Mouse (Mus musculus): ENCODE data around the gene Ctnna3. TPM values are rescaled to one million over a fixed set of nuclear protein-coding genes. Genes with fewer than 3 reads are reported as not detected.
"Not testable (repeated sequence)": the region's sequence is repeated elsewhere in the genome, so short reads cannot be mapped to it uniquely, and the experiment has no call there.

Ctnna3 gene
- total RNA-seq, 1 experiment from 2014 or later = not detected

DNA sequence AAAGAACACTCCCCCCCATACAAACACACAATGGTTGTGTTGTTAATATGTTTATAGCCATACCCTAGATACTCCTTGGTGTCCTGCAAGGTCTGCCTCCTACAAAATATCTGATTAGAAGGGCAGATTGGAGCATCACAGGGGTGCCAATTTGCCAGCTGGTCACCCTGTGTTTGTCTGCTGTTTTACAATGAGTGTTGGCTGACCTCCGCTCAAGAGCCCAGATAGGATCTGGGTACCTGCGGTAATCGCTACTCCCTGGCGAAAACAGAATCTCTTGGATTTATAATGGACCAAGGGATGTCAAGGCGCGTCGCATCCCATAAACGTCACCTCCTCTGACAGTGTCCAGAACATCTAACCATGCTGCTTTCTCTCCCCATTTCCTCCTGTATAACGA, 1457.0 kb downstream of the Ctnna3 start:
- ATAC-seq (ENCODE audit: extremely low read depth, insufficient number of reproducible peaks, low FRiP score, poor library complexity, severe bottlenecking) = no peak

DNA sequence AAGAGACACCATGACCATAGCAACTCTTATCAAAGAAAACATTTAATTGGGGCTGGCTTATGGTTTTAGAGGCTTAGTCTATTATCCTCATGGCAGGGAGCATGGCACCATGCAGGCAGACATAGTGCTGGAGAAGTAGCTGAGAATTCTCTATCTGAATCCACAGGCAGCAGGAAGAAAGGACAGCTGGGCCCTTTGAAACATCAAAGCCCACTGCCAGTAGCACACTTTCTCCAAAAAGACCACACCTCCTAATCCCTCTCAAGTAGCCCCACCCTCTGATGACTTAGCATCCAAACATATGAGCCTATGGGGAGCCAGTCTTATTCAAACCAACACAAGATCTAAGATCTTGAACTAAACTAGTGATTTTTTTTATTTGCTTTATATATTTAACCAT, 1462.6 kb downstream of the Ctnna3 start:
- ATAC-seq (ENCODE audit: extremely low read depth, insufficient number of reproducible peaks, low FRiP score, poor library complexity, severe bottlenecking) = no peak

DNA sequence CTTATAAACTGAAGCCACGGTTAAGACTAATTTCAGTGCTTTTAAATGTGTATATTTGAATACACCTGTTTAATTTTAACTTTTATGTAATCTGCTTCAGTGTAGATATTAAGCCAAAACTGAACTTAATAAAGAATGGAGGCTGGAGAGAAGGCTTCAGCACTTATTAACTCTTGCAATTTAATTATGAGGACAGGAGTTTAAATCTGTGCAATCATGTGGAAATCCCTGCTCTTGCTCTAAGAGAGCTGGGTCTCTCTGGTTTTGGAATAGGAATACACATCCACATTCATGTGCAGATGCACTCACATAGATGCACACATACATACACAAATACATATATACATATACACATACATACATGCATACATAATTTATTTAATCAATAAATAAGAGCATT, 1468.8 kb downstream of the Ctnna3 start:
- no peak for ATAC-seq (ENCODE audit: extremely low read depth, insufficient number of reproducible peaks, low FRiP score, poor library complexity, severe bottlenecking)

DNA sequence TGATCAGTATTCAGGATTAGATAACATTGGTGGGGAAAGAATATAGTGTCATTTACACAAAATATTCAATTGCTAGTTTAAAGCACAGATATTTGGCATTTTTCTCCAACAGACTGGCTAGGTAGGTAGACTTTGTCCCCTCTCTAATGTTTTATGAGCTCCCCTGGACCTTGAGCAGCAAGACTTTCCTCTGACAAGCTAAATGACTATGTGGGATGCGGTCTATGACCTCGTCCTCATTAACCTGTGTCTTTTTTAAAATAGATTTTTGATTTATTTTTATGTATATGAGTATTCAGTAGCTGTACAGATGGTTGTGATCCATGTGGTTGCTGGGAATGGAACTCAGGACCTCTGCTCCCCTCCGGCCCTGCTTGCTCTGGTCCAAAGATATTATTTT, 1471.8 kb downstream of the Ctnna3 start:
- no peak for ATAC-seq (ENCODE audit: extremely low read depth, insufficient number of reproducible peaks, low FRiP score, poor library complexity, severe bottlenecking)

DNA sequence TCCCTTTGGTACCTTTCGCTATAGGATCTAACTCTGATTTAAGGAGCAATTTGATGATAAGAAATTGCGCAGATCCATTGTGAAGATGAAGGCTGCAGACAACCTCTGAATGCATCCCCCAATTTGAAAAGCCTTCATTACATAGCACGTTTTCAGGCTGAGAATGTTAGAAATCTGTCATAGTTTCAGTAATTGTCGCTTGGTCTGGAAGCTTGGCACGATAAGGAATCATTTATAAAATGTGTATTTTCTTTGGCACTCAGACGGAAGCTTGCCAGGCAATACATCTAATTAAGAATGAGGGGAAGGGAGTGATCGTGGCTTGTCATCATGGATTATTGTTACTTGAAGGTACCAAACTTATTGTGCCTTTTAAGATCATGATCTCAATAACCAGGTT, 1511.1 kb downstream of the Ctnna3 start:
- no peak for ATAC-seq (ENCODE audit: extremely low read depth, insufficient number of reproducible peaks, low FRiP score, poor library complexity, severe bottlenecking)

DNA sequence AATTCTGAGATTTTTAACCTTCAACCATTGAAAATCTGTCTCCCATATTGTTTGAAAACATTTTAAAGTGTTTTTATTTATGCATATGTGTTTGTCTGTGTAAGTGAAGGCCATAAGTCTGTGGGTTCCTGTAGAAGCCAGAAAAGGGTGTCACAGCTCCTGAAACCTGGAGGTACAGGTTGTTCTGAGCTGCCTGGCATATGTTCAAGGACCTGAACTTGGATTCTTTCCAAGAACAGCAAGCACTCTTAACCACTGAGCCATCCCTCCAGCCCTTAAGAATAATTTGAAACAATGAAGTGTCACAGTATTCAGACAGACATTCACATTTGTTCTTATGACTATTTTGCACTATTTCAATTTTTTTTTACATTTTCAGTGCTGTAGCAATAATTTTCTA, 1528.5 kb downstream of the Ctnna3 start:
- no peak for ATAC-seq (ENCODE audit: extremely low read depth, insufficient number of reproducible peaks, low FRiP score, poor library complexity, severe bottlenecking)

DNA sequence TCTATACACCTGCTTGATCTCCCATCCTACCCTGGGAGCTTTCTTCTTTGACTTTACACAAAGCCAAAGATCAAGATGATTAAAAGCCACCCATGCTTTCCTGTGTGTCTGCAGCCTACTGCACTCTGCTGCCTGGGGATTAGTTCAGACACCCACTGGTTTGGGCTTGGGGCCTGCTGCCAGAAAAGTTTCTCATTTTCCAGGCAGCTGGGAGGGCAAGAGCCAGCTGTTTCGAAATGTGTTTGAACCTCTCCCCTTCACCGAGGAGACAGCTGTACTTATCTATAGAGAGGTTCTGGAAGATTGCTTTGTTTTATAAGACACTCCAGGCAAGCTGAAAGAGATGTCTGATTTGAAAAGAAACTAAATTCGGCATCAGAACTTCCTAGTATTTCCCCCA, 1563.0 kb downstream of the Ctnna3 start:
- ATAC-seq (ENCODE audit: extremely low read depth, insufficient number of reproducible peaks, low FRiP score, poor library complexity, severe bottlenecking) = no peak

DNA sequence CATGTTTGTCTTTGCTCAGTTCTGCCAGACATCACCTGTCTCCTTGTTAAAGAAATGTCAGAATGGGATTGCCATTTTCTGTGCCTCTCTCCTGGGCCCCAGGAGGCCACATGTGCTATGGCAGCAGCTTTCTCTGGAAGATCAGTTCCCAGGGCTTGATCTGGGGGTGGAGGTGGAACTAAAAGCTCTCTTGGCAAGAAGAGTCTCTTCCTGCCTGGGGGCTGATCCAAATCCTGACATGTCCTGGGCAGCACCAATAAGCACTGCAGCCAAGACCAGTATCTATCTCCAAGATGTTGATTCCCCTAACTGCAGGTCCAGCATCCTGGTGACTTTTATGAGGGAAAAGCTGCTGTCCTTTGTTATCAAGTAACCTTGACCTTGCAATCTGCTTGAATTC, 1583.6 kb downstream of the Ctnna3 start:
- no peak for ATAC-seq (ENCODE audit: extremely low read depth, insufficient number of reproducible peaks, low FRiP score, poor library complexity, severe bottlenecking)

DNA sequence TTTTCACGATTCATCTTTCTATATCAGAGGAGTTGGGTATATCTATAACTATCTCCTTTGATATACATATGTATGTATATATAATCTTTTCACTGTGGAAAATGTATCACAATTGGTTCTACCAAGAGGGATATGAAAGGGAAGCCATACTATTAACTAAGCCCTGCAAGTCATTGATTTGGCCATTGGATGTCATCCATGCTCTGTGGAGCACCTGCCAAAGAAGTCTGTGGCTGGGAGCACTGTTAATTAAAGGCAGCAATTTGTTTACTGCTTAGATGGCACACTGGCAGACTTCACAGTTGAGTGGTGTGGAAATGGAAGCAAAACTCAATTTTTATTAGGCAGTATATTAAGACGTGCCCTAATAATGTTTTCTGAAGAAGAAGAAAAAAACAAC, 1592.8 kb downstream of the Ctnna3 start:
- no peak for ATAC-seq (ENCODE audit: extremely low read depth, insufficient number of reproducible peaks, low FRiP score, poor library complexity, severe bottlenecking)

DNA sequence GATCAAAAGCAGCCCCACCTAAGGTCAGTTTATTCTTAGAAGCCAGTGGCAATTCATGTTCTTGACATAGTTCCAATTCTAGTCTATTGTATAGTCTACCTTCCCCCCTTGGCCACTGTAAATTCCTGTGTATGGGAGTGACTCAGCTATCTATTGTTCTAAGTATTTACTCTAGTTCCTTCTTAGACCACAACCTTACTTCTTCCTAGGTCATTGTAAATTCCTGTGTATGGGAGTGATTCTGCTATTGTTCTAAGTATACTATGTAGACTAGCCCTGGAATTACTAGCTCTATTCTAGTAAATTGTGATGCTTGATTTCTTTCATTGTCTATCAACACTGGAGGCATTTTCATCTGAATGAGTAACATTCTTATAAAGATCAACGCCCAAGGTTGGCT, 1603.6 kb downstream of the Ctnna3 start:
- not testable (repeated sequence) for ATAC-seq (ENCODE audit: extremely low read depth, insufficient number of reproducible peaks, low FRiP score, poor library complexity, severe bottlenecking)

Other genes starting within 250 kb of the Ctnna3 start
- not detected in 2 replicates for gene Mypn, start 226.1 kb upstream of the Ctnna3 start, total RNA-seq (2017)
- gene Herc4, start 186.3 kb upstream of the Ctnna3 start, total RNA-seq (2017) = 388 and 417 TPM in 2 replicates
- 63.9 and 69.2 TPM in 2 replicates for gene Sirt1, start 48.4 kb upstream of the Ctnna3 start, total RNA-seq (2017)
- gene Dnajc12, start 47.7 kb upstream of the Ctnna3 start, total RNA-seq (2017) = 2.2 and 2.4 TPM in 2 replicates
- not detected in 2 replicates for gene Gm7075, start 8.3 kb upstream of the Ctnna3 start, total RNA-seq (2017)

Data from neutrophil, adult 5-6 weeks (primary cell).